Mouse (Mus musculus) mature B cell (primary cell): ENCODE data around the gene 9130019O22Rik.
"Not testable (repeated sequence)": the region's sequence is repeated elsewhere in the genome, so short reads cannot be mapped to it uniquely, and the experiment has no call there.

Source experiments
- in situ Hi-C: fragments of 300-500 bp; cut with MboI; formaldehyde crosslinking; loops from 2 replicates; pipeline ENCODE4 v1.14.3; 2019

9130019O22Rik gene

DNA sequence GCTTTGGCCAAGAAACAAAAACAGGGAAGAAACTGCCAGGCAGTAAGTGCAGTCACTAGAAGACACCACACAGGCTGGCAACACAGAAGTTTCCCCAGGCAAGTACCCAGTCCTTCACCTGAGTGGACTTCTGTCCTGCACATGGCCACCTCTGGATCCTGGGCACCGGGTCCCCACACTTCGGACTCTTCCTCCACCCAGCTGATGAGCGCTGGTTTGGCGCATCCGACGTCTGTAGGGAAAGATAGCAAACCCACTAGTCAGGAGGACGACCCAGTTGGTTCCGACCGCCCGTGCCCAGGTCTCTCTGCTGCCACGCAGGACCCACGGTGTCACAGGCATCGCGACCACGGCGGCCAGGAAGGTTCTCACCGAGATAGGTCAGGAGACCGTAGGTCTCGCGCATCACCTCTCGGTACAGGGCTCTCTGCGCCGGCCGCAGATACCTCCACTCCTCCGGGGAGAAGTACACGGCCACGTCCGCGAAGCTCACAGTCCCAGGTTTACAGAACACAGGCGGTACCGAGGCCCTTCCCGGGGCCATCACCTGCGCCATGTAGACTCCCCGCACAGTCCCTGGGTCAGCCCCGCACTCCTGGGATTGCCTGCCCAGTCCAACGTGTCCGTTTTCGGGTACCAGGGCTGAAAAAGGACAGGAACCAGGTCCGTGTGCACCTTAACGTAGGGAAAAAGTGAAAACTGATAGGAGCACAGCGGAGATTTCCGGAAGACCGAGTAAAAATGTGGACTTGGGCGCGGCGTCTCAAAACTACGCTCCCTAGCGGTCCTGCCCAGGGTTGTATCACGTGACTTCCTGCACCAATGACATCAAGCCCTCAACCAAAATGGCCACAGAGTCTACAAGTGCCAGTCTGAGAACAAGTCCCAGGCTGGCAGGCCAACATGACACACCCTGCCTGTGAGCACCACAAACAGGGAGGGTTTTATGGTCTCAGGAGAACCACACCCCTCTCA, 11.4 kb downstream of the 9130019O22Rik start, which contains the start of gene Zfp747:
TSS of gene Zfp747 (minus strand) at position 780 of the 975 bp plus-strand sequence.
- in situ Hi-C loops, result not testable (repeated sequence)

- in situ Hi-C loops, result not testable (repeated sequence)
Observed at GRCm38 (mm10) chr7:127371870-127372269, 15.1 kb downstream of the 9130019O22Rik start.

DNA sequence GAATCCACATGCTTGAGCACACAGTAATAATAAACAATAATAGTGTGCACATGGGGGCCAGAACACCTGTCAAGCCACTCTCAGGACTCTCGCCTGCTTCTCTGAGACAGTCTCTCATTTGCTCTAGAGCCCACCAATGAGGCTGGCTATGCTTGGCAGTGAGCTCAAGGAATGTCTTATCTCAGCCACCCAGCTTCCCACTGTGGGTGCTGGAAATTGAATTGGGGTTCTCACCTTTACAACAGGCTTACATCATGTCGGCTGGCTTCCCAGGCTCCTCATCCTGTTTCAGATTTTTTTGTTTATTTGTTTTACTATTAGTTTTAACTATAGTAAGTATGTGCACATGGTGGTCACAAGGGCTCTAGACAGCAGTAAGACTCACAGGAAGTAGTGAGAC, 15.8 kb downstream of the 9130019O22Rik start:
- in situ Hi-C loops, result no loop called here

- in situ Hi-C loops, result no loop called here
Observed at GRCm38 (mm10) chr7:127366249-127366648, 20.7 kb downstream of the 9130019O22Rik start.

GRCm38 (mm10) chr7:127364166-127364565, 22.8 kb downstream of the 9130019O22Rik start:
- in situ Hi-C loops, result loop anchor here (5.0 kb wide), 1 partner anchor 133 kb away; no protein-coding TSS in a partner anchor

DNA sequence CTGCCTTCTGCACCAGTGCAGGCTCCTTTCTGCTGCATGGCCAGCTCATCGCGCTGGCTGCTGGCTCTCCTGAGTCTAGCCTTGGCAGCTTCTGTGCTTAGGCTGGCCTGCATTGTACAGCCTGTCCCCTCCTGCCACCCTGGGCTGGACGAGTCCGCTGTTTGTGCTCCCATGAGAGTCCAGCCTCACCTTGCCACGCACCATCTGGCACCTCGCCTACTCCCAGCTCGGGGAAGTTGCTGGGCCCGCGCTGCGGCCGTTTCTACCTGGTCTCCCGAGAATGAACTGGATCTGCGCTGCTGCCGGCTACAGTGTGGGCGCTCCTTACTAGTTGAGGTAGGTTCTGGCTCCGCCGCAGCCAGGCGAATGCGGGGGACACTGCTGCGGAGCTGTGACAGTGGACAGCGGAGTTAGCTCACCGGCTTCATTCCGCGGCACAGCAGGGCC, 23.5 kb downstream of the 9130019O22Rik start:
- in situ Hi-C loops, result loop anchor here (5.0 kb wide), 1 partner anchor 134 kb away; no protein-coding TSS in a partner anchor

DNA sequence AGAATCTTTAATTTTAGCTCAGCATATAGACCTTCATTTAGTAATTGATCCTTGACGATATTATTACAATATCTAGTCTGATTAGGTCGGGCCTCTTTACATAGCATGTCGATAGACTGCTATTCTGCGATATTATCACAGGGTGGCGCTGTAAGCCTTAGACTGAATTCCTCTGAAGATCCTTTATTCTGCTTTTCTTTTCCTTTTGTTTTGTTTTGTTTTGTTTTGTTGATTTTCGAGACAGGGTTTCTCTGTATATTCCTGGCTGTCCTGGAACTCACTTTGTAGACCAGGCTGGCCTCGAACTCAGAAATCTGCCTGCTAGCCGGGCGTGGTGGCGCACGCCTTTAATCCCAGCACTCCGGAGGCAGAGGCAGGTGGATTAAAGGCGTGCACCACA, 24.5 kb downstream of the 9130019O22Rik start:
- in situ Hi-C loops, result loop anchor here (5.0 kb wide), 1 partner anchor 135 kb away; no protein-coding TSS in a partner anchor

GRCm38 (mm10) chr7:127361449-127361848, 25.5 kb downstream of the 9130019O22Rik start:
- in situ Hi-C loops, result loop anchor here (5.0 kb wide), 1 partner anchor 136 kb away; no protein-coding TSS in a partner anchor

DNA sequence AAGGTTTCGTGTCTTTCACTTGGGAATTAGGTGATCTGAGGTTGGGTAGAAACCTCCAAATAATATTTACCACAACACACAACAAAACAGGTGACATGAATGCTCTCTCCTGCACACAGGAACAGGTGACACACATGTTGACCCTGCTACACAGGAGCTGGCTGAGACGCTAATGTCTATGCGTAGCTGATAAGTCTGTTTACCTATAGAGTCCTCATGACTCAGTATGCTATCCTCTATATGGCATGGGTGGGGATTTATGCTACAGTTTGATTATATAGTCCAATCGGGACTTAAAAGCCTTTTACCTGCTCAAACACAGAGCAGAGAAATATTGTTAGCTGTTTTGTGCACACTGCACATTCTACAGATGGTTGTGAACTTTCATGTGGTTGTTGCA, 26.7 kb downstream of the 9130019O22Rik start:
- in situ Hi-C loops, result loop anchor here (5.0 kb wide), 1 partner anchor 137 kb away; no protein-coding TSS in a partner anchor

GRCm38 (mm10) chr7:127358472-127358871, 28.5 kb downstream of the 9130019O22Rik start:
- in situ Hi-C loops, result no loop called here

DNA sequence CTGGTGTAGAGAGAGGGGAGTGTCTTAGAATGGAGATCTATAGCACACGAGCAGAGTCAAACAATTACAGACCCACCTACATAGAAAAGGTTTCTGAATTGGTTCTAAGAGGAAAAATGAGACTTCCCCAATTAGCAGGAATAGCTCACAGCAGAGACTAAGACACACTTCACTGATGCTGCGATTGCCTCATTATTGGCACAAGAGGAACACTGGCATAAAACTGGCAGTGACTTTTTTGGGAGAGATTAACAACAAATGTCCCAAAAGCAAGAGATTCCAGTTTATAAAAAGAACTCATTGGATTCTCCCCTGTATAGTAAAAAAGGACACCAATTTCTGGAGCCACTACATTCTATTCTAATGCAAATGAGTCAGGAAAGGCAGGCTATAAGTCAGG, 29.1 kb downstream of the 9130019O22Rik start:
- in situ Hi-C loops, result no loop called here

DNA sequence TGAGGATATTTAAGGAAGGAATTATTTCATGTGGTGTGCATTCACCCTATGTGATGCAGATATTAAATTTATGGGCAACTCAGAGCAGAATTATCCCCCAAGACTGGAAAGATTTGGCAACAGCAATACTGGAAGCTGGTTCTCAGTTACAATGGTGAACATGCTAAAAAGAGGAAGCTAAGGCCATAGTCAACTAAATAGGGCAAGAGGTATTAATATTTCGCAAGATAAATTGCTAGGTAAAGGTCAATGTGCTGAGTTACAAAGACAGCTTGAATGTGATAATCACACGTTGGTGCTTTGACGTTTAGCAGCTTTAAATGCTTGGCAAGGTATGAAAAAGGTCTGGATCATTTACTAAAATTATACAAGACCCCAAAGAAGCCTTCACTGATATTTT, 31.2 kb downstream of the 9130019O22Rik start:
- in situ Hi-C loops, result no loop called here

GRCm38 (mm10) chr7:127351230-127352004, 35.5 kb downstream of the 9130019O22Rik start:
- in situ Hi-C loops, result no loop called here

DNA sequence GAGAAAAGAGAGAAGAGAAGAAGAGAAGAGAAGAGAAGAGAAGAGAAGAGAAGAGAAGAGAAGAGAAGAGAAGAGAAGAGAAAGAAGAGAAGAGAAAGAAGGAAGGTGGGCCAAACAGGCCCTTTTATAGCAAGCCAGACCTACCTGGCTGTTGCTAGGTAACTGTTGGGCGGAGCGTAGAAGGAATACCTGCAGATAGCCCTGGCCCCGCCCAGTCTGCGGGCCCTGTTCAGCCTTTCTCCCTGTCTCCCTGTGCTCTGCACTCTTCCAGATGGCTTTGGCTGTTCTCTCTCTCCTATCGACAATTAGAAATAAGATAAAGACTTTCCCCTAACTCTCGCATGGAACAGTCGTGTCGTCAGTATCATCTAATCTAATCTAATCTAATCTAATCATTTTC, 40.3 kb downstream of the 9130019O22Rik start:
- in situ Hi-C loops, result no loop called here

DNA sequence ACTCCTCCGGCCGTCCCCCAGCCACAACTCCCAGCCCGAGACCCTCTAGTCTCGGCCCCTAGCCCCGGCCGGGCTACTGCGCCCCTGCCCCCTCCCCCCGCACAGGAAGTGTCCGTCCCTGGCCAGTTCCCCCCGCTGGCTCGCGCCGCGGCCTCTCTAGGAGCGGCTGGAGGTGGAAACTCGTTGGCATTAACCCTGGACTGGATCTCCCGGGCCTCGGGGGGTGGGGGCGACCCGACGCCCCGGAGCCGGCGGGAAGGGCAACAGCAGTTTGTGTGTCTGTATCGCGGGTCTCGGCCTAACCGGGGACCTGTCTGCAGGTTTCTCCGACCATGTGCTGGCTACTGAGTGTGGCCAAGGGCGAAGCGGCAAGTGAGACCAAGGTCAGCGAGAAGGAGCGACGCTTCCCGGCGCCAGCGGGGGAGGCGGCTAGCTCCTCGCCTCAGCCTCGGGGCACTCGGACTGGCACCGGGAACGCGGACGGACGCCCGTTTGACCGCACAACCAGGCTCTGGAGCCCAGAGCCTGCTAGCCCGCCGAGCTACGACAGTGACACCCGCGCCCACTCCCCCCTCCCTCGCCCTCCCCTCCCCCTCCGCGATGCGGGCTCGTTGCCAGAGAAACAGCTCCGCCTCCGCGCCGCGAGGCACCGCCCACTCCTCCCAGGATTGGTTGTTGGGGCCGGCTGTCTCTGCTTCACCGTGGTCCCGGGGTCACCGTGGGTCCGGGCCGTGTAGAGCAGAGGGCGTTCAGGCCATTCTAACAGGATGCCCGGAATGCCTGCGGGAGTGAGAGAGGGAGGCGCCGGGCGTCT, 41.2 kb downstream of the 9130019O22Rik start, which contains the start of gene Zfp768:
TSS of gene Zfp768 (minus strand) at position 78 of the 814 bp plus-strand sequence.
- in situ Hi-C loops, result no loop called here

DNA sequence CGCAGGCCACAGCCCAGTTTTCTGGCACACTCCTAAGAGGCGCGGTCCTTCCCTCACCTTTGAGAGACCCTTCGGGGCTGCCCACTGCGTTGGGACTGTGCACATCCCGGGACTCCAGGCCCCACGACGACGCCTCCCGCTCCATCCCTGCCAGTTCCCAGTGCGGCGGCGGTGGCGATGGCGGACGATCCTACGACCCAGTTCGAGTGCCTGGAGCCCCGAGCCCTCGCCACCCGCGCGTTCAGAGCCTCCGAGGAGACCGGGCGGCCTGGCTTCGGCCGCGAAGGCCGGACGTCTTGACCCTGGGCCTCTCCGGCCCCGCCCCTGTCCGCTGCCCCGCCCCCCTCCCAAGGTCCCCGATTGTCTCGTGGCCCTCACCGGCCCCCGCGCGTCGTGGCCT, 41.9 kb downstream of the 9130019O22Rik start:
- in situ Hi-C loops, result no loop called here

- in situ Hi-C loops, result no loop called here
Observed at GRCm38 (mm10) chr7:127344371-127344770, 42.6 kb downstream of the 9130019O22Rik start.

DNA sequence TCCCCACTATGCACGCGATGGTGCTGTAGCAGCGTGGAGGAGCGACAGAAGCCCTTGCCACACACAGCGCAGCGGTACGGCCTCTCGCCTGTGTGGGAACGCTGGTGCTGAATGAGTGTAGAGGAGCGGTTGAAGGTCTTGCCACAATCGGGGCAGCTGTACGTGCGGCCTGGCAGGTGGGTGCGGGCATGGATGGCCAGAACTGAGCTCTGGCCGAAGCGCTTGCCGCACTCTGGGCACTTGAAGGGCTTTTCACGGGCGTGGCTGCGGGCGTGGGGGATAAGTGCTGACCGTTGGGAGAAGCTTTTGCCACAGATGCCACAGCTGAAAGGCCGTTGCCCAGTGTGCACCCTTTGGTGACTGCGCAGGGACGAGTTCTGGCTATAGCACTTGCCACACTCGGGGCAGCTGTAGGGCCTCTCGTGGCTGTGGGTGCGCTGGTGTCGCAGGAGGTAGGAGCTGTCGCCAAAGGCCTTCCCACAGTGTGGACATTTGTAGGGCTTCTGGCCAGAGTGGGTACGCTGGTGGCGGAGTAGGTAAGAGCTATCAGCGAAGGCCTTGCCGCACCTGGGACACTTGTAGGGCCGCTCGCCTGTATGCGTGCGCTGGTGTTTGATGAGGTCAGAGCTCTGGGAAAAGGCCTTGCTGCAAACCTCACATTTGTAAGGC, 43.5 kb downstream of the 9130019O22Rik start:
- in situ Hi-C loops, result no loop called here

GRCm38 (mm10) chr7:127342888-127343287, 44.1 kb downstream of the 9130019O22Rik start:
- in situ Hi-C loops, result no loop called here

DNA sequence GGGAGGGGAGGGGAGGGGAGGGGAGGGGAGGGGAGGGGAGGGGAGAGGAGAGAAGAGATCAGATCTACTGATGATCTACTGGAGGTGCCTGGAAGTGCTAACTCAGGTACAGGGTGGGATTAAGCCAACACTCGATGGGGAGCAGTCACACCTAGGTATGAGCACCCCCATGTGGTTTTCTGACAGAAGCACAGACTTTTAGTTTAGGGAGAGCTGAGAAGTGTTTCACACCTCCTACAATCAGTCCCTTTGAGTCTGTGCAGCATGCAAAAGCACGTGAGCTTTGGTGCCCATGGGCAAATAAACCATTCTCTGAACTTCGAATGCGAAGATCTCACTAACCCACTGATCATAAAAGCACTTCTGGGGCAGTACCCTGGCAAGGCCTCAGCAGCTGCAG, 44.6 kb downstream of the 9130019O22Rik start:
- in situ Hi-C loops, result no loop called here

DNA sequence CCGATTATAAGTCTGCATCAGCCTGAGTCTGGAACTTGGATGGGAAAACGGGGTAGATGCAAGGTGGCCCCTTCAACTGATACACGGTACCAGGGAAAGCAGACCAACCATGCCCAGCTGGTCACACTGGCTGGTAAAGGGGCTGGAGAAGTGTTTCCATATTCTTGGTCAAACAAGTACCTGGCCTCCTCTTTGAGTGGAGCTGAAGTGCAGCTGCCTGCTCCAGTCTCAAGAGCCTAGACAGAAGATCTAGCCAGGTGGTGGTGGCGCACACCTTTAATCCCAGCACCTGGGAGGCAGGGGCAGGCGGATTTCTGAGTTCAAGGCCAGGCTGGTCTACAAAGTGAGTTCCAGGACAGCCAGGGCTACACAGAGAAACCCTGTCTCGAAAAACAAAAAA, 45.1 kb downstream of the 9130019O22Rik start:
- in situ Hi-C loops, result not testable (repeated sequence)
